Mouse (Mus musculus) cerebellum, adult (tissue): ENCODE measurements at regions not wholly inside any gene's neighbourhood (a gene's known extent, or its start where the extent isn't known, plus 50 kb on each side); places are given as distances from the start of the nearest gene placed in this dataset.
"Not testable (repeated sequence)": the region's sequence is repeated elsewhere in the genome, so short reads cannot be mapped to it uniquely, and the experiment has no call there.

Source experiments
- ATAC-seq: cut with Nextera tagmentation; 2 replicates; pipeline ENCODE4 v1.9.2; 2017; ENCODE audit warnings: mild to moderate bottlenecking, moderate library complexity, mixed read lengths; ENCODE audit not compliant: insufficient number of reproducible peaks, low FRiP score, low TSS enrichment

DNA sequence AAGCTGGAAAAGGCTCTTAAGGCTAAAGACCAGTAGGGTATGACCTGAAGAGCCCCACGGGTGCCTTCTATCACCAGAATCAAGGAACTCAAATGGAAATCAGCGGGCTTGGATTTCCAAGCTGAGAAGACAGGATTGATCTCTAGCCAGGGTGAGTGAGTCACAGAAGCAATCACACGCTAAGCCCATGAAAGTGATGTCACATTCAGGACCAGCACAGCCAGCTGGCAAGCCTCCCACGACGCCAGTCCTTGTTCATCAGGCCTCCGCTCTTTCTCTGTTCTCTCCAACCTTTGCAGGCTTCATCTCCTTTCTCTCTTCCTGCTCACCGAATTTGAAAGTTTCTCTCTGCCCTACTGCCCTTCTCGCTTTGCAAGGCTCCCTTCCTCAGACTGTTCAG, 138.3 kb downstream of the Cdca7 start:
- no peak for ATAC-seq

DNA sequence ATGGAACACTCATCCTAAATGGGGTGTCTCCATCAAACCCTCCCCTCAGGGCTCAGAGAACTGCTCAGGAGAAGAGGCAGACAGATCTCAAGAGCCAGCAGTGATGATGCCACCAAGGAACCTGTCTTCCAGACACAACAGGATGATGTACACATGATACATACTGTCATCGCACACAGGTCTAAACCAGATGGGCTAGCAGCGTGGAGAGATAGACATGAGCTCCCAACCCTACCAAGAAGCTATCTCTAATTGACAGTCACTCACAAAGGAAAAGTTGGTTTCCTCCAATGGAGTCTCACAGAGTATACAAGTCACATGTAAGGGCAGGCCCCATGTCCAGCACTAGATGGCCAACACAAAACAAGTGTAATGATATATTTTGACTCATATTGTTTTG, 139.9 kb downstream of the Cdca7 start:
- ATAC-seq = no peak

DNA sequence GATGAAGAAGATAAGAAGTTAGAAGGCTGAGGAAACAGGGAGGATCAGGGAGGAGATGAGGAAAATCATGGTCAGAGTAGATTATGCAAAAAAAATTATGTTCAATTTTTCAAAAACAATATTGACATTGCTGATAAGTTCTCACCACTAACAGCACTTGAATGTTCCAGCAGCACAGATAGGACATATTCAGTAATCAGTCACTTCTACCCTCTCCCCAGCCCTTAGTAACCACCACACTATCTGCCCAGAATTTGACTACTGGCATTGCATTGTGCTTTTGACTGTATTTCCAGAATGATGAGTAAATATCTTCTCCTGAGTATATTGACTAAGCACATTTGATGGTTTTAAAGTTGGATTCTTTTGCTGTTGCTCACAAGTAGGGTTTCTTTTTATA, 140.5 kb downstream of the Cdca7 start:
- no peak for ATAC-seq

GRCm38 (mm10) chr2:72619446-72619845, 143.5 kb downstream of the Cdca7 start:
- no peak for ATAC-seq

- ATAC-seq = no peak
Measured at GRCm38 (mm10) chr2:72620182-72620652, 144.3 kb downstream of the Cdca7 start.

DNA sequence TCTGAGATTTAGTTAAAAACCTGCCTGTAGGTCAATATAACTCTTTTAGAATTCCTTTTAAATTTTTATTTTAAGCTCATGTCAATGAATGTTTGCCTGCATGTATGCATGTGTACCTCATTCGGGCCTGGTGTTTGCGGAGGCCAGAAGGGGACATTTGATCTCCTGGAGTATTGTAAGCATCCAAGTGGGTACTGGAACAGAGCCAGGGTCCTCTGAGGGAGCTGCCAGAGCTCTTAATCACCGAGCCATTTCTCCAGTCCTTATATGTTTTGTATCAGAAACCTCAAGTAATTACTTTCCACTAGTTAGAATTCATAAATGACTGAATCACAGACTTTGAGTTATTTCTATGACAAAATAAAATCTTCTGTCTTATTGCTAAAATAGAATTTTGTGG, 152.0 kb downstream of the Cdca7 start:
- ATAC-seq = no peak

DNA sequence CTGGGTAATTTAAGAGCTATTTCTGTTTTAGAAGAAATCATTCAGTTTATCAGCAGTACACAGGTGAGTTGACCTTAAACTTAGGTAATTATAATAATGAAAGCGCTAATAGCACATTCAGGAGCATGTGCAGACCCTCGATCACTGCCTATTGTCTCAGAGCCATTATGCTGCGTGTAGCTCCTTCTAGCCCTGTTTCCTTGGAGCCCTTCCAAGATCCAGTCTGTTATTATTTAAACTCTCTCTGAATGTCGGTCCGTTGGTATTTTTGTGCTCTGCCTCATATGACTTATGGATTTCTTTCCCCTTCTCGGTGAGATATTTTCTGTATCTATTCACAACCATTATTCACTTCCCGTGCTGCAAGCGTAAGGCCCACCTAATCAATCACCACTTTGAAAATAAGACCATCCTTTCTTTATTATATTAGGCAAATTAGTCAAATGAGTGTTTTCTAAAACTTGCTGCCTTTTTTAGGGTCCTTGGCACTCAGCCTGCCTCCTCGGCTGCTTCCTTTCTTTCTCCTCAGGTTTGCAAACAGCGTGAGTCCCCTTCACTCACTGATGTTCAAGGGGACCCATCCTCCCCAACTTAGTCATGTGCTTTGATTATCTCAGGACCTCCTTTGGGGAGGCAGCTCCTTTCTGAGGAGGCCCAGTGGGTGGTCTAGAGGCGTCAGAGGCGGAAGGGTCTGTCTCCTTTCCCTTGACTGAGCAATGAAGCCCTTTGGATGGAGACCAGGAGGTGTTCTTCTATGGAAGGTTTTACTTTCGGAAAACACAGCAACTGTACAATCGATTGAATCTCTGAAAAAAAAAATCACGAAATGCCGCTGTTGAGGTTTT, 152.9 kb downstream of the Cdca7 start:
- no peak for ATAC-seq

- no peak for ATAC-seq
Measured at GRCm38 (mm10) chr2:72629691-72630461, 153.9 kb downstream of the Cdca7 start.

DNA sequence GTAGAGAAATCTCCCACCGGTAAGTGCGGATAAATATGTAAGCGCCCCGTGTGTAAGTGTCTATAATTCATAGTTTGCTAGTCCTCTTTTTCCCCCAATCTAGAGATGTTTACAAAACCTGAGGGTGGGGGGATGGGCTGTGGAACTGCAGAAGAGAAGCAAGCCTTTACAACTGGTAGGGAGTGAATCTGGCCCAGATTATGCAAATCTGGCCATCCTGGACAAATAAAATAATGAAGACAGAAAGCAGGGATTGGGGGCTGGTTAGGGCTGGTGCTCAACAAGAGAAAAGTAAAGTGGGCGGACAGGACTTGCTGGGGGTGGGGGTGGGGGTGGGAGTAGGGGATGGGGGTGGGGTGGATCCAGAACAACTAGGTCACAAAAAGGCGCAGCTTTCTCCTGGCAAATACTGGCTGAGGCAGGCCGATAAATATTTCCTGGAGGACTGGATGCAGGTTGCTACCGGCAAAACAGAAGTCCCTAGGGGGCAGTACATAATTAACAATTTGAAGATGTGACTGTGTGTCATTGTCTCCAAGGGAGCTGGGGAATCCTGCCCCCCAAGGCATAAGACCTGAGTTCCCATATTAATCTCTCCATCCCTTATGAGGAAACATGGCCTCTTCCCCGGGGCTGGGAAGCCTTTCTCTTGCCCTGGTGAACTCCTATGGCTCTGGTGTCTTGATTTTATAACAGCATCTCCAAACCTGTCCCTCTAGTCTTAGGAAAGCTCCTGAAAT, 162.1 kb downstream of the Cdca7 start:
- no peak for ATAC-seq

DNA sequence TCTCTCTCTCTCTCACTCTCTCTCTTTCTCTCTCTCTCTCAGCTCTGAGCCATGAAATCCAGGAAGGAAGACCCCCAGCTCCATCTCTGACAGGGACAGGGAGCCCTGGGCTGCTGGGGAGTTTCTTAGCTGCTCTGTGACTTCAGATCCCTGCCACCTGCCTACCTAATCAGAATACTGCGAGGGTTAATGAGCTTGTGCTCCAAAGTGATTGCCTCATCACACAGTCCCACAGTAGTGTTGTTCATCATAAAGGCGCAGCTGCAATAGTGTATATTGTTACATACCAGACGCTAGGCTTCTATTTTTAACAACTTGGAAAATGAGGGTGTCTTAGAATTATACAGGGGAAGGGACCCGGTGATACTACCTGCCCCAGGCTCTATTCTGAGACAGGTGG, 163.1 kb downstream of the Cdca7 start:
- ATAC-seq = no peak

- ATAC-seq = no peak
Measured at GRCm38 (mm10) chr2:72641228-72641627, 165.3 kb downstream of the Cdca7 start.

GRCm38 (mm10) chr2:72644151-72644843, 168.3 kb downstream of the Cdca7 start:
- no peak for ATAC-seq

GRCm38 (mm10) chr2:72647642-72648041, 171.7 kb downstream of the Cdca7 start:
- no peak for ATAC-seq

- no peak for ATAC-seq
Measured at GRCm38 (mm10) chr2:72648294-72648693, 172.3 kb downstream of the Cdca7 start.

DNA sequence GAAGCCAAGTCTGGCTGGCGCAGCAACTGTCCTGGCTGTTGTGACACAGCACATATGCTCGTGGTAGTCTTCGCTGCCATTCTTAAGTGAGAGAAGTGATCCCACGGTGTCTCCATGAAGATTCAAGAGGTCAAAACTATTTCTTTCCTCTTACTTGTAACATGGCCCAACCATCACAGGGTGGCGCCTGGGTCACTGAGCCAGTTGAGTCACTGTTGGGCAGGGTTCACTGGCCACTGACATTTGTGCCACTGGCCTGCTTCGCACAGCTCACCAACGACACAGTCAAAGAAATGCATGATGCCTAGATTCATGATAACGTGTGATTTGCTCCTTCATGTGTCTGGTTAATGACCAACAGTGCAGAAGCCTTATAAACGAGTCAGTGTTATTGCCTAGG, 179.9 kb downstream of the Cdca7 start:
- ATAC-seq = no peak

DNA sequence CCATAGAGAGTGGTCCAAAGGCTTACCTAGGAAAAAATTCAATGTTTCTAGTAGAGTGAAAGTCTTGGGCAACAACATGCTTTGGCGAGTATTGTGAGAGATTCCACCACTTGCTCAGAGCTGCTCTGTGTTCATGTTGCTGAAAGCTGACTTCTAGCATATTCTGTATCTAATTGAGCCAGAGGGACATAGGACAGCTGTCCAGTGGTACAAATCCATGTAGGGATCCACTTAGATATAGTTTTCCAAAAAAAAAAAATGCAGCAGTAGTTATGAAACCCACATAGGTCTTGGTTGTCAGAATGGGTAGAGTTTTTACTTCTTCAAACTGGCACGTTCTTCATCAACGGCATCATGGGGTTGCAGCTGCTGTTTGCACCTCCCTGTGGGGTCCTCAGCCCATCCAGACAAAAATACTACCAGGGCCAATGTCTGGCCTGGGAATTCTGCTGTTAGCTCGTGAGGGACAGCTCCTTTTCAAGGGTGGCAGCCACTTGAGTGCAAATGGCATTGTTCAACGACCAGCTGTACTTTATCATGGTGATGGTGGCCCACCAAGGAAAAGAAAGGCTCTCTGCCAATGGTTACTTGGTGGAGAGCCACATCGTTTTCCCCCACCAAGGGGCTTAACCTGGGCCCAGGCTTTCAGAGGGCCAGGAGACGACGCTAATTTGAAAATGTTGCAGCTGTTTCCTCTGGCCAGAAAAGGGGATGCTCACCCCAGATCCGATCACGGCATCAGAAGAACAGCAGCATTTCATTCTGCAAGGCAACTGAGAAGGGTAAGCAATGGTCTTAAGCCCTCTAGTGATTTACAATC, 181.4 kb downstream of the Cdca7 start:
- no peak for ATAC-seq

- no peak for ATAC-seq
Measured at GRCm38 (mm10) chr2:72662396-72662795, 186.4 kb downstream of the Cdca7 start.

GRCm38 (mm10) chr2:72662979-72663780, 187.2 kb downstream of the Cdca7 start:
- no peak for ATAC-seq

GRCm38 (mm10) chr2:72667396-72667795, 191.4 kb downstream of the Cdca7 start:
- not testable (repeated sequence) for ATAC-seq
